ENCODE assay signal across 8 mouse cellular contexts in the genomic region with DNA sequence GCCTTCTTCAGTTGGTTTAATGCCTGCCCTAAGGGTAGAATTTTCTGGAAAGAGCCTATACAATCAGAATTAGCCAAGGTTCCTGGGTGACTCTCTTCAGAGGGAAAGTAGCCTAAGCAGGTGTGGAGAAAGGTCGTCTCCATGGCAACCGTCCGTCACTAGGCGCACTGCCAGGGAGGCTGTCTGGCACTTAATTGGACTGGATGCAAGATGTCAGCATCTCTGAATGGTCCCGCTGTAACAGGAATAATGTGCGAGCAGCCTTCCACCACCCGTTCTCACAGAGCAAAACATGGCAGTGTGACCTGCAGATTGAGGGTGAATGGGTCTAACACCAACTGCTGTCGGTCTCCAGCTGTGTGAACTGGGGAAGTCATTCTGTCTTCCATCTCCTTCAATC.
A peak's percentile ranks its signal among the peaks of the same experiment; 100 is the strongest.
DNase-seq lines count a peak whose midpoint lies in the region; TF ChIP-seq lines count a peak whose summit lies in the region.
"Had no signal": no experiment of that assay in that cellular context is flagged by ENCODE, and none has a peak within 500 bp of the region (broad histone marks: within the 10 kb centered on the region; RNA-seq: fewer than 3 reads in every experiment).

No protein-coding gene starts in this region.

- H3K4me3 ChIP-seq in ES-E14 (ENCODE audit: insufficient read depth in 1 of 2, low read depth in 1 of 2, low read length in 2 of 2, poor library complexity in 1 of 2, severe bottlenecking in 1 of 2): no peak overlapping the region
- no peak overlapping the region for H3K4me3 ChIP-seq in embryonic facial prominence, embryonic 10.5 days
- H3K4me3 ChIP-seq in heart, adult 2 months: no peak overlapping the region
- H3K4me3 ChIP-seq: stomach, embryonic 15.5 days had no signal

- intact Hi-C loops in heart, adult 2 months (cut with DNase I): no loop called here

- H3K79me2 ChIP-seq in heart, adult 2 months (replicated peaks; ENCODE audit: control insufficient read depth, insufficient read depth, low read length): no peaks in the 10 kb centered on the region

- 46% methylated on average over 8 of the region's 8 CpGs for WGBS in embryonic facial prominence, embryonic 10.5 days
- 80% methylated on average over 8 of the region's 8 CpGs for WGBS in heart, adult 2 months

- no peaks in the 10 kb centered on the region for H3K9me3 ChIP-seq in ES-E14 (ENCODE audit: control insufficient read depth, insufficient read depth, low read depth, low read length)
- no peaks in the 10 kb centered on the region for H3K9me3 ChIP-seq in embryonic facial prominence, embryonic 10.5 days
- H3K9me3 ChIP-seq: stomach, embryonic 15.5 days had no signal

- no peaks in the 10 kb centered on the region for H3K36me3 ChIP-seq in ES-E14 (ENCODE audit: control insufficient read depth, insufficient read depth, low read length, poor library complexity, severe bottlenecking)
- H3K36me3 ChIP-seq in embryonic facial prominence, embryonic 10.5 days (replicated peaks): no peaks in the 10 kb centered on the region
- no peaks in the 10 kb centered on the region for H3K36me3 ChIP-seq in heart, adult 2 months (ENCODE audit: control insufficient read depth, insufficient read depth, low read length)
- H3K36me3 ChIP-seq: stomach, embryonic 15.5 days had no signal

- H3K4me1 ChIP-seq in ES-E14 (ENCODE audit: control insufficient read depth in 2 of 2, insufficient read depth in 2 of 2, low read length in 2 of 2, poor library complexity in 1 of 2): peaks cover 0 to 5% of the 10 kb centered on the region in 2 experiments; a peak in 2 of 4 replicates
- H3K4me1 ChIP-seq in embryonic facial prominence, embryonic 10.5 days: peaks cover 7% of the 10 kb centered on the region
- no peaks in the 10 kb centered on the region for H3K4me1 ChIP-seq in heart, adult 2 months (ENCODE audit: control insufficient read depth, insufficient read depth, low read length)
- H3K4me1 ChIP-seq: stomach, embryonic 15.5 days had no signal

- in situ Hi-C loops in ES-E14 (cut with MboI; ENCODE audit: low sequenced_read_pairs in 2 of 2, unreplicated experiment in 2 of 2): no loop called here

- no peak overlapping the region for H3K27ac ChIP-seq in ES-E14 (ENCODE audit: insufficient read depth, low read depth, low read length, poor library complexity, severe bottlenecking)
- H3K27ac ChIP-seq in embryonic facial prominence, embryonic 10.5 days (replicated peaks): no peak overlapping the region
- H3K27ac ChIP-seq in heart, adult 2 months: no peak overlapping the region
- H3K27ac ChIP-seq: stomach, embryonic 15.5 days had no signal

- DNase-seq in ES-E14 (ENCODE audit: low read depth, low spot score): peak; percentile 62
- DNase-seq in adrenal gland, adult 2 months: peak; percentile 55
- peak; percentile 59 for DNase-seq in embryonic facial prominence, embryonic 10.5 days (ENCODE audit: low spot score)
- DNase-seq in kidney, postnatal 36 days: peak; percentile 25 to 45
- DNase-seq in frontal cortex, adult 2 months (ENCODE audit: extremely low spot score in 1 of 2, low spot score in 1 of 2): no peak
- DNase-seq in layer of hippocampus, postnatal 14 days (ENCODE audit: low spot score in 2 of 2): no peak
- no peak for DNase-seq in heart, adult 2 months

- TF ChIP-seq POLR2A in heart, adult 2 months (IDR thresholded peaks at IDR 0.05; ENCODE audit: insufficient read depth, low read depth, low read length): no peak

- H3K27me3 ChIP-seq in embryonic facial prominence, embryonic 10.5 days (replicated peaks; ENCODE audit: low read depth, poor library complexity, severe bottlenecking): no peaks in the 10 kb centered on the region
- no peaks in the 10 kb centered on the region for H3K27me3 ChIP-seq in heart, adult 2 months (ENCODE audit: control insufficient read depth, insufficient read depth, low read length)
- H3K27me3 ChIP-seq: stomach, embryonic 15.5 days had no signal

- no peak overlapping the region for H3K9ac ChIP-seq in ES-E14 (ENCODE audit: insufficient read depth, low read depth, low read length, poor library complexity, severe bottlenecking)
- no peak overlapping the region for H3K9ac ChIP-seq in heart, adult 2 months (ENCODE audit: low read depth, low read length)
- H3K9ac ChIP-seq: stomach, embryonic 15.5 days had no signal

- TF ChIP-seq EP300 in heart, adult 2 months (IDR thresholded peaks at IDR 0.05; ENCODE audit: insufficient read depth, low read depth, low read length): no peak

- no peak for TF ChIP-seq CTCF in heart, adult 2 months (IDR thresholded peaks at IDR 0.05)

TF ChIP-seq in ES-E14, 5 proteins besides CTCF, POLR2A, EP300 and RAD21:
- no peak for TF ChIP-seq HCFC1 (IDR thresholded peaks at IDR 0.05; ENCODE audit: borderline replicate concordance, insufficient read depth, low read length)
- TF ChIP-seq MAFK (IDR thresholded peaks at IDR 0.05; ENCODE audit: insufficient read depth, low read depth, low read length): no peak
- no peak for TF ChIP-seq ZNF384 (IDR thresholded peaks at IDR 0.05; ENCODE audit: low read depth, low read length)
- TF ChIP-seq ZC3H11A (IDR thresholded peaks at IDR 0.05; ENCODE audit: borderline replicate concordance, low read depth, low read length): no peak
- no peak for TF ChIP-seq CHD2 (IDR thresholded peaks at IDR 0.05; ENCODE audit: low read depth, low read length)

Comparison
In these comparisons a context has a peak if more than half of its experiments do, and no peak if none do; other contexts are left out.
1. DNase-seq: peak in ES-E14 (single experiment), adrenal gland, adult 2 months (single experiment), embryonic facial prominence, embryonic 10.5 days (single experiment) and kidney, postnatal 36 days (2 of 2); none in frontal cortex, adult 2 months (0 of 2), layer of hippocampus, postnatal 14 days (0 of 2) and heart, adult 2 months (0 of 2).